Mouse (Mus musculus): Measurements from ENCODE around the gene Utp6. TPM values are rescaled to one million over a fixed set of nuclear protein-coding genes. Genes with fewer than 3 reads are reported as not detected.

Utp6 gene
- 25.5 and 27.8 TPM in 2 replicates for polyA plus RNA-seq (2012; rRNA removed)

GRCm38 (mm10) chr11:79962125-79962876, at the start of gene Utp6:
TSS of gene Utp6 (minus strand) at chr11:79962390.

GRCm38 (mm10) chr11:79992592-79993355, 30.6 kb upstream of the Utp6 start, which contains the start of gene Suz12:
TSS of gene Suz12 (plus strand) at chr11:79993106.

Other genes with a start within 250 kb of the Utp6 start
- gene Suz12, start 30.7 kb upstream of the Utp6 start, polyA plus RNA-seq (2012; rRNA removed), result 25.7 and 27.1 TPM in 2 replicates
- gene Crlf3, start 118.6 kb upstream of the Utp6 start, polyA plus RNA-seq (2012; rRNA removed), result 10.5 and 12.1 TPM in 2 replicates
- 7.6 and 8.4 TPM in 2 replicates for gene Atad5, start 127.0 kb upstream of the Utp6 start, polyA plus RNA-seq (2012; rRNA removed)
- 12.7 and 14.0 TPM in 2 replicates for gene Tefm, start 179.8 kb upstream of the Utp6 start, polyA plus RNA-seq (2012; rRNA removed)
- gene Adap2, start 191.7 kb upstream of the Utp6 start, polyA plus RNA-seq (2012; rRNA removed), result 1.7 and 2.2 TPM in 2 replicates
- 1.8 and 2.2 TPM in 2 replicates for gene Rnf135, start 221.5 kb upstream of the Utp6 start, polyA plus RNA-seq (2012; rRNA removed)
- gene Rhot1, start 246.6 kb upstream of the Utp6 start, polyA plus RNA-seq (2012; rRNA removed), result 55.7 and 56.4 TPM in 2 replicates